Comparison of ENCODE assay signal across 1 mouse cellular context in genomic region chr10:128231697-128232419, GRCm38 (mm10).
A peak's percentile ranks its signal among the peaks of the same experiment; 100 is the strongest.
TF ChIP-seq lines count a peak whose summit lies in the region.

Timeless (plus strand) TSS chr10:128232065.

TF ChIP-seq in MEL, 35 proteins besides CTCF, POLR2A, EP300 and RAD21 (continued from another document):
- TF ChIP-seq ZKSCAN1 (IDR thresholded peaks at IDR 0.05; ENCODE audit: low read depth, low read length): no peak
- no peak for TF ChIP-seq USF2 (IDR thresholded peaks at IDR 0.05; ENCODE audit: borderline replicate concordance in 1 of 2, insufficient read depth in 1 of 2, low read depth in 1 of 2, low read length in 2 of 2)
- TF ChIP-seq CHD1 (IDR thresholded peaks at IDR 0.05; ENCODE audit: low read depth, low read length): peak; percentile 99
- 0 out of 2 replicates have a peak, but pooled peaks have one; percentile 18 for TF ChIP-seq UBTF (IDR thresholded peaks at IDR 0.05; ENCODE audit: borderline replicate concordance, insufficient read depth, low read depth, low read length)
- no peak; the same call in 1 of the 2 replicates for TF ChIP-seq GATA1 (IDR thresholded peaks at IDR 0.05; ENCODE audit: low read depth, low read length)
- TF ChIP-seq BHLHE40 (IDR thresholded peaks at IDR 0.05; ENCODE audit: borderline replicate concordance, low read depth, low read length): no peak
- no peak for TF ChIP-seq POLR2AphosphoS5 (IDR thresholded peaks at IDR 0.05; ENCODE audit: borderline replicate concordance, low read depth, low read length)
- TF ChIP-seq SMC3 (IDR thresholded peaks at IDR 0.05; ENCODE audit: low read depth, low read length): no peak
- TF ChIP-seq TAL1 (IDR thresholded peaks at IDR 0.05; ENCODE audit: low read length): no peak
- TF ChIP-seq MEF2A (IDR thresholded peaks at IDR 0.05; ENCODE audit: extremely low read depth, insufficient replicate concordance, low read depth, low read length, poor library complexity, severe bottlenecking): no peak
